Mouse (Mus musculus): ENCODE results near the gene Ppox. TPM values are rescaled to one million over a fixed set of nuclear protein-coding genes. Genes with fewer than 3 reads are reported as not detected.

Ppox gene
- 66.2 and 67.0 TPM in 2 replicates for polyA plus RNA-seq (2012; rRNA removed)

GRCm38 (mm10) chr1:171280916-171281527 lies at the start of gene Ppox:
TSS of gene Ppox (minus strand) at chr1:171281186.

GRCm38 (mm10) chr1:171328839-171329432 lies 48.0 kb upstream of the Ppox start, which contains the start of gene Dedd:
TSS of gene Dedd (plus strand) at chr1:171329145.

GRCm38 (mm10) chr1:171294298-171295062 lies 13.5 kb upstream of the Ppox start, which contains the start of gene Ufc1:
TSS of gene Ufc1 (minus strand) at chr1:171295024.

GRCm38 (mm10) chr1:171287136-171288081 lies 6.4 kb upstream of the Ppox start, which contains the start of gene Usp21:
TSS of gene Usp21 (minus strand) at chr1:171287991.

GRCm38 (mm10) chr1:171269848-171270572 lies 11.0 kb downstream of the Ppox start, which contains the start of gene B4galt3:
TSS of gene B4galt3 (plus strand) at chr1:171270328.

GRCm38 (mm10) chr1:171250680-171251593 lies 30.0 kb downstream of the Ppox start, which contains the start of gene Ndufs2:
TSS of gene Ndufs2 (minus strand) at chr1:171251388.

GRCm38 (mm10) chr1:171249913-171250600 lies 30.9 kb downstream of the Ppox start, which contains the start of gene Adamts4:
TSS of gene Adamts4 (plus strand) at chr1:171250421.

GRCm38 (mm10) chr1:171234126-171234525 lies 46.9 kb downstream of the Ppox start, which contains the start of gene Fcer1g:
TSS of gene Fcer1g (minus strand) at chr1:171234365.

Other genes with a start within 250 kb of the Ppox start
- 5.2 and 7.3 TPM in 2 replicates for gene Fcgr3, start 216.3 kb downstream of the Ppox start, polyA plus RNA-seq (2012; rRNA removed)
- gene Cfap126, start 167.3 kb downstream of the Ppox start, polyA plus RNA-seq (2012; rRNA removed), result 5.2 and 8.0 TPM in 2 replicates
- gene Sdhc, start 130.6 kb downstream of the Ppox start, polyA plus RNA-seq (2012; rRNA removed), result 233 and 246 TPM in 2 replicates
- gene Mpz, start 130.5 kb downstream of the Ppox start, polyA plus RNA-seq (2012; rRNA removed), result 0.70 and 10.6 TPM in 2 replicates
- gene Pcp4l1, start 84.9 kb downstream of the Ppox start, polyA plus RNA-seq (2012; rRNA removed), result 15.7 and 19.8 TPM in 2 replicates
- gene Nr1i3, start 67.2 kb downstream of the Ppox start, polyA plus RNA-seq (2012; rRNA removed), result 0.03 and 0.06 TPM in 2 replicates
- 47.7 and 50.1 TPM in 2 replicates for gene Tomm40l, start 58.7 kb downstream of the Ppox start, polyA plus RNA-seq (2012; rRNA removed)
- gene Apoa2, start 56.1 kb downstream of the Ppox start, polyA plus RNA-seq (2012; rRNA removed), result 2.4 and 3.0 TPM in 2 replicates
- gene Fcer1g, start 46.8 kb downstream of the Ppox start, polyA plus RNA-seq (2012; rRNA removed), result 13.6 and 15.5 TPM in 2 replicates
- gene Adamts4, start 30.8 kb downstream of the Ppox start, polyA plus RNA-seq (2012; rRNA removed), result 4.1 and 4.2 TPM in 2 replicates
- gene Ndufs2, start 29.8 kb downstream of the Ppox start, polyA plus RNA-seq (2012; rRNA removed), result 131 and 134 TPM in 2 replicates
- gene B4galt3, start 10.9 kb downstream of the Ppox start, polyA plus RNA-seq (2012; rRNA removed), result 90.9 and 94.0 TPM in 2 replicates
- 93.2 and 96.4 TPM in 2 replicates for gene Usp21, start 6.8 kb upstream of the Ppox start, polyA plus RNA-seq (2012; rRNA removed)
- 67.6 and 71.7 TPM in 2 replicates for gene Ufc1, start 13.8 kb upstream of the Ppox start, polyA plus RNA-seq (2012; rRNA removed)
- 57.8 and 58.7 TPM in 2 replicates for gene Dedd, start 48.0 kb upstream of the Ppox start, polyA plus RNA-seq (2012; rRNA removed)
- 64.1 and 65.4 TPM in 2 replicates for gene Nit1, start 64.5 kb upstream of the Ppox start, polyA plus RNA-seq (2012; rRNA removed)
- 80.6 and 91.3 TPM in 2 replicates for gene Pfdn2, start 64.5 kb upstream of the Ppox start, polyA plus RNA-seq (2012; rRNA removed)
- 3.4 and 3.6 TPM in 2 replicates for gene Klhdc9, start 79.6 kb upstream of the Ppox start, polyA plus RNA-seq (2012; rRNA removed)
- 2.2 and 4.1 TPM in 2 replicates for gene Nectin4, start 88.9 kb upstream of the Ppox start, polyA plus RNA-seq (2012; rRNA removed)
- 0.44 and 0.48 TPM in 2 replicates for gene Arhgap30, start 107.8 kb upstream of the Ppox start, polyA plus RNA-seq (2012; rRNA removed)
- 186 and 199 TPM in 2 replicates for gene Usf1, start 130.1 kb upstream of the Ppox start, polyA plus RNA-seq (2012; rRNA removed)
- 3.8 and 4.4 TPM in 2 replicates for gene Tstd1, start 137.7 kb upstream of the Ppox start, polyA plus RNA-seq (2012; rRNA removed)
- 4.3 and 5.2 TPM in 2 replicates for gene F11r, start 156.3 kb upstream of the Ppox start, polyA plus RNA-seq (2012; rRNA removed)
- gene Alyref2, start 222.3 kb upstream of the Ppox start, polyA plus RNA-seq (2012; rRNA removed), result 18.7 and 19.8 TPM in 2 replicates

Data from central nervous system, embryonic 18 days (tissue).